Mouse (Mus musculus): ENCODE measurements around the gene Ppp2r5e. TPM values are rescaled to one million over a fixed set of nuclear protein-coding genes. Genes with fewer than 3 reads are reported as not detected.

Ppp2r5e gene
- polyA plus RNA-seq, 1 experiment = 34.9 TPM

DNA sequence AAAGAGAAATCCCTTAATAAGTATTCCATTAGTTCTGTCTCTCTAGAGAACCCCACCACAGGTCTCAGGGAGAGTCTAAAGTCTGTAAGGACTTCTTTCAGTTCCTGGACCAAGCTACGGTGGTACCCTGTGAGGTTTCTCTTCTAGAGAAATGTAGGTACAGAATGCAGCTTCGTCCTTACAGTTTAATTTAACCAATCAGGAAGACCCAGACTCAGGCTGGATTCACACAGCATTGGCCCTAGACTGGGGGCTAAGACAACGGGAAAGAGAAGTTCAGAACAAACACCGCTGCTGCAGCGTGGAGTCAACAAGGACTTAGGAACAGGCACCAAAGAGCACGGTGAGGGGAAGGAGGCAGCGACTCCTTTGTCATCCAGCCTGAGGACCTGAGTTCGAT, 20.8 kb upstream of the Ppp2r5e start:
- TF ChIP-seq POLR2A (IDR thresholded peaks at IDR 0.05; ENCODE audit: extremely low read depth, insufficient read depth, low read length) (no peak), CTCF (IDR thresholded peaks at IDR 0.05; ENCODE audit: extremely low read depth, insufficient read depth, low read length) (no peak)
- H3K4me3 ChIP-seq (ENCODE audit: insufficient read depth, low read length) = no peak overlapping the region
- no peak overlapping the region for H3K27ac ChIP-seq (ENCODE audit: insufficient read depth, low read length)
- H3K4me1 ChIP-seq (ENCODE audit: control insufficient read depth, insufficient read depth, low read length) = no peaks in the 10 kb centered on the region

DNA sequence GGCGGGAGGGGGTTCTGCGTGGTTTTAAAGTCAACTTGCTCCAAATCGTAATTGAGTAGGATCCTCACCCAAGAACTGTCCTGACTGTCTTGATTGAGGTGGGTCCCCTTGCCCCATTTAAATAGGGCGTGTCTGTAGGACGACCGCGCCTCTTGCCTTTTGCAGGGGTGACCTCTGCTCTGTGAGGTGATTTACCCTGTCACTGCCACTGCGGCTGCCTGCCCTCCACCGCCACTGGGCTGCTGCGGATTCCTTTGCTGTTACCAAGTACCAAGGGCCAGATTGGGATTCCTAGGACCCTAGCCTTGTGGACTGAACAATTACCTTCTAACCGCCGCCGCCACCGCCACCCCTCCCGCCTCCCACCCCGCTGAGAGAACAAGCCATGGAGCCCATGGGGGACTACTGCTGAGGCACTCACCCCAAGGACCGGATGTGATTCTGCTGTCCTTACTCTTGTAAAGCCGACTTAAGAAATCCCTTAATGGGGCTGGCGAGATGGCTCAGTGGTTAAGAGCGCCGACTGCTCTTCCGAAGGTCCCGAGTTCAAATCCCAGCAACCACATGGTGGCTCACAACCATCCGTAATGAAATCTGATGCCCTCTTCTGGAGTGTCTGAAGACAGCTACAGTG, 20.2 kb upstream of the Ppp2r5e start:
- no peaks in the 10 kb centered on the region for H3K4me1 ChIP-seq (ENCODE audit: control insufficient read depth, insufficient read depth, low read length)
- H3K4me3 ChIP-seq (ENCODE audit: insufficient read depth, low read length) = 0 out of 2 replicates have a peak overlapping the region, but pooled peaks have one; percentile 21
- TF ChIP-seq CTCF (IDR thresholded peaks at IDR 0.05; ENCODE audit: extremely low read depth, insufficient read depth, low read length) (no peak), POLR2A (IDR thresholded peaks at IDR 0.05; ENCODE audit: extremely low read depth, insufficient read depth, low read length) (no peak)
- H3K27ac ChIP-seq (ENCODE audit: insufficient read depth, low read length) = no peak overlapping the region

DNA sequence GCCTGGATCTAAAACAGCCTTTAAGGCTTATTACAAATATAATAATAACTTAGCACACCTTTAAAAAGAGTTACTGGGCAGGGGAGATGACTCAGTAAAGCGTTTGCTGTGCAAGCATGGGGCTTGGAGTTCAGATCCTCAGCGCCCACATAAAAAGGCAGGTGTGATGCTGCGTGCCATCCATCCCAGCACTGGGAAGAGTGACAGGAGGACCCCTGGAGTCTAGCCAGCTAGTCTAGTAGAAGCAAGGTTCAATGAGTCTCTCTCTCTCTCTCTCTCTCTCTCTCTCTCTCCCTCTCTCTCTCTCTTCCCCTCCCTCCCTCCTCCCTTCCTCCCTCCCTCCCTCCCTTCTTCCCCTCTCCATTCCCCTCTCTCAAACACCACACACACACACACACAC, 19.5 kb upstream of the Ppp2r5e start:
- Histone ChIP-seq H3K4me1 (ENCODE audit: control insufficient read depth, insufficient read depth, low read length) (no peaks in the 10 kb centered on the region), H3K27ac (ENCODE audit: insufficient read depth, low read length) (no peak overlapping the region), H3K4me3 (ENCODE audit: insufficient read depth, low read length) (no peak overlapping the region)
- TF ChIP-seq POLR2A (IDR thresholded peaks at IDR 0.05; ENCODE audit: extremely low read depth, insufficient read depth, low read length) (no peak), CTCF (IDR thresholded peaks at IDR 0.05; ENCODE audit: extremely low read depth, insufficient read depth, low read length) (no peak)

DNA sequence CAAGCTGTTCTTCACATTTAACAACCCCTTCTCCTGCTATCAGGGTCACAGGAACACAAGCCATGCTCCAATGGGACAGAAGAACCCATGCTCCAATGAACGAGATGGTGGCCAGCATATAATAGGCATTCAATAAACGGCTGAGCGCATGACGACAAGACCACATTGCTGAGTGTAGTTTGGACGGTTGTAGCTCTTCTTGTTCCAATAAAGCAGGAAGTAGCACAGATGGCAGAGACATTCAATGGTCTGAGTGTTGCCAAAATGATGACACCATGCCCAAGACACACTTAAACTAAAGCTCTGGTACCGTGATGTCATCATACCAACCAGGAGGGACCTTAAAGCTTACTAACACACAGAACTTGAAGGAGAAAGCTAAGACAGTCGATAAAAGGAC, 16.7 kb upstream of the Ppp2r5e start:
- Histone ChIP-seq H3K4me1 (ENCODE audit: control insufficient read depth, insufficient read depth, low read length) (no peaks in the 10 kb centered on the region), H3K4me3 (ENCODE audit: insufficient read depth, low read length) (no peak overlapping the region), H3K27ac (ENCODE audit: insufficient read depth, low read length) (no peak overlapping the region)
- TF ChIP-seq POLR2A (IDR thresholded peaks at IDR 0.05; ENCODE audit: extremely low read depth, insufficient read depth, low read length) (no peak), CTCF (IDR thresholded peaks at IDR 0.05; ENCODE audit: extremely low read depth, insufficient read depth, low read length) (no peak)

DNA sequence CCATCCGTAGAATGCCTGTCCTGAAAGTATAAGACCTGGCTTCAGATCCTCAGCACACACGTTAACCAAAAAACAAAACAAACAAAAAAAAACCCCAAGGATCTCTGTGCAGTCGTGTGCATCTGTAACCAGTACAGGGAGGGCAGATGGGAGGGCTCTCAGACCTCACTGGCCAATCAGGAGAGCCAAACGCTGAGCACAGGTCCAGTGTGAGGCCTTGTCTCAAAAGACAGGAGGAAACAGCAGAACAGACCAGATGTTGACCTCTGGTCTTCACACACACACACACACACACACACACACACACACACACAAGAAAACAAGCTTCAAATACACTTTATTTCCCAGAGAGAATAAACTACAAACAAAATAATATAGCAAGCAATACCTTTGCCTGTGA, 3.4 kb upstream of the Ppp2r5e start:
- TF ChIP-seq CTCF (IDR thresholded peaks at IDR 0.05; ENCODE audit: extremely low read depth, insufficient read depth, low read length) = no peak
- Histone ChIP-seq H3K27ac (ENCODE audit: insufficient read depth, low read length) (no peak overlapping the region), H3K4me3 (ENCODE audit: insufficient read depth, low read length) (no peak overlapping the region), H3K4me1 (ENCODE audit: control insufficient read depth, insufficient read depth, low read length) (0 out of 2 replicates have a peak, but pooled peaks cover under 1% of the 10 kb centered on the region)

DNA sequence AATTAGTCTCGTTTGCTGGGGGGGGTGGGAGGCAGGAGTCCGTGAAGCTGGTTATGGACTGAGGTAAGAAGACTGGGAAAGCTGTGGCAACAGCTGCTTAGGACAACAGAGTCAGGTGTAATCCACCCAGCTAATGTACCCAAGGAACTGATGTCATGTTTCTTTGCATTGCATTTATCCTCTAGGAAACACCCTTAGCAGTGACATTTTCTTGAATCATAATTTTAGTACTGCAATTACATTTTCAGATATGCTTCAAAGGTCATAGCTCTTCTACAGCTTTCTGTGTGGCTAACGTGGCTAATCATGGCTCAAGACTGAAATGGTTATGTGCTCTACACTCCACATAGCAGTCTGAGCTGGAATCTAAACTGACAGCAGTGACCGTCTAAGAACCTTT, 2.9 kb upstream of the Ppp2r5e start:
- TF ChIP-seq CTCF (IDR thresholded peaks at IDR 0.05; ENCODE audit: extremely low read depth, insufficient read depth, low read length) (no peak), POLR2A (IDR thresholded peaks at IDR 0.05; ENCODE audit: extremely low read depth, insufficient read depth, low read length) (no peak)
- Histone ChIP-seq H3K4me1 (ENCODE audit: control insufficient read depth, insufficient read depth, low read length) (peaks cover 3% of the 10 kb centered on the region), H3K4me3 (ENCODE audit: insufficient read depth, low read length) (no peak overlapping the region), H3K27ac (ENCODE audit: insufficient read depth, low read length) (no peak overlapping the region)

DNA sequence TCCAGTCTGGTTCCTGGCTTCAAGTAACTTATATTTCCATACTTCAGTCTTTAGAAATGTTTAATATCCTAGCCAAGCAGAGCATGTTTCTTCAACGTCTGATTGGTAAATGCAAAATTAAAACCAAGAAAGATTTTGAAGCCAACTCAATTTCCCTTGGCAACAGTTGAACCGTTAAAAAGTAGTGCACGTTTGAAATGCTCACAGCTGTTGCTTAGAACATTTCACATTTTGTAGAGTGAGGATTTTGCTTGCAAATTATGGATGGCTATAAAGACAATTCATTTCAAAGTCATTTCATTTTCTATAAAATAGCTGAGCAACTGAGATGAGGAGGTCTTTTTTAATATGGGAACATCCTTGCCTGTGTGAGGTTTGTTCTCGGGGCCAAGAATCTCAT, 1.7 kb upstream of the Ppp2r5e start:
- Histone ChIP-seq H3K4me3 (ENCODE audit: insufficient read depth, low read length) (no peak overlapping the region), H3K27ac (ENCODE audit: insufficient read depth, low read length) (no peak overlapping the region), H3K4me1 (ENCODE audit: control insufficient read depth, insufficient read depth, low read length) (peaks cover 4% of the 10 kb centered on the region)
- TF ChIP-seq POLR2A (IDR thresholded peaks at IDR 0.05; ENCODE audit: extremely low read depth, insufficient read depth, low read length) = no peak
- TF ChIP-seq CTCF (IDR thresholded peaks at IDR 0.05; ENCODE audit: extremely low read depth, insufficient read depth, low read length) = no peak

DNA sequence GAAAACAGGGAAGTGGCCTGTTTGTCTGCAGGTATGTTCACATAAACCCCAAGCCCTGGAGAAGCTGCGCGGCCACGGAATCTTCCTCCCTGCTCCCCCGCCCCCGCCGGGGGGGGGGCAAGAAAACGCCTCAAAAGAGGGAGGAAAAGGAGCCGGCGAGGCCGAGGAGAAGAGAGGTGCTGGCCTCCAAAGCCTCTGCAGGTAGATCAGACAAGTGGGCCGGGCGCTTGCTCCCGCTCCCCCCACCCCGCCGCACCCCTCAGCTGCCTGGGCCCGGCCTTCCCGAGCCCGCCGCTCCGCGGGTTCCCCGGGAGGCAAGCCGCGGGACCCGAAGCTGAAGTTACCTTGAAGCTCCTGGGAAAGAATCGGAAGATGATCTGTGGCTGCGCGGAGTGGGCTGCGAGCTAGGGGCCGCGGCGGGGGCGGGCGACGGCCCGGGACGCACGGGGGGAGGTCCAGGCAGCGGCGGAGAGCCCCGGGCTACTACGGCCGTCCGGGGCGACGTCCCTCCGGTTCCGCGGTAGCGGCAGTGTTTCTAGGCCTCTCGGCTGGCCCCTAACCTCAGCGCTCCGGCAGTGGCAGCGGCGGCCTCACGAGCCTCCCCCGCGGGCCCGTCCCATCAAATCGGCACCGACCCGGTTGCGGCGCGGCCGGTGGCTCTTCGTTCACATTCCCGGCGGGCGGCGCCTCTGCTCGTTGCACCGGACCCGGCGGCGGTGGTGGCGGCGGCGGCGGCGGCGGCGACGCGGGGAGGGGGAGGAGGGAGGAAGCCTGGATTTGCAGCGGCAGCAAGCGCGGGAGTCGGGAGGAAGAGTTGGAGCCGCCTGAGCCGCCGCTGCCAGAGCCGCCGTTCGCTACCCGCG, 523 bp downstream of the Ppp2r5e start:
- H3K27ac ChIP-seq (ENCODE audit: insufficient read depth, low read length) = no peak overlapping the region
- H3K4me1 ChIP-seq (ENCODE audit: control insufficient read depth, insufficient read depth, low read length) = peaks cover 4% of the 10 kb centered on the region
- no peak for TF ChIP-seq CTCF (IDR thresholded peaks at IDR 0.05; ENCODE audit: extremely low read depth, insufficient read depth, low read length)
- TF ChIP-seq POLR2A (IDR thresholded peaks at IDR 0.05; ENCODE audit: extremely low read depth, insufficient read depth, low read length) = no peak
- peak overlapping the region; percentile 67 for H3K4me3 ChIP-seq (ENCODE audit: insufficient read depth, low read length)

DNA sequence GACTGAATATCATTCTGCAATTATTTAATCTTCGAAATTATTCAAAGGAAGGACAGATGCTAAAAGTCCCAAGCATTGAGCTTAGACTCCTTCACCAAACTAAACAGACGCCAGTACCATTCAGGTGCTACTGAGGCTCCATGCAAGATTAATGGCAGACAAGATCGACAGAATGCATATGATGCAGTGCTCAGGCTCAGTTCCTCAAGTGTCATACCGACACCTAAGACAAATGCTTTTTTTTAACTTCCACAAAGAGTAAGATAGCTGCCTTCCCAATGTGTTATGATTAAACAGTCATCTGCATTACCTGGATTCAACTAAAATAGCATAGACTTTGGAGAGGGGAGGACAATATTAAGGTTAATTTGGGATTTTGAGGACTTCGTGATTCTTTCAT, 1.6 kb downstream of the Ppp2r5e start:
- no peak overlapping the region for H3K27ac ChIP-seq (ENCODE audit: insufficient read depth, low read length)
- H3K4me3 ChIP-seq (ENCODE audit: insufficient read depth, low read length) = peak overlapping the region; percentile 67; the same call in 1 of the 2 replicates
- no peak for TF ChIP-seq CTCF (IDR thresholded peaks at IDR 0.05; ENCODE audit: extremely low read depth, insufficient read depth, low read length)
- TF ChIP-seq POLR2A (IDR thresholded peaks at IDR 0.05; ENCODE audit: extremely low read depth, insufficient read depth, low read length) = no peak
- peaks cover 4% of the 10 kb centered on the region for H3K4me1 ChIP-seq (ENCODE audit: control insufficient read depth, insufficient read depth, low read length)

DNA sequence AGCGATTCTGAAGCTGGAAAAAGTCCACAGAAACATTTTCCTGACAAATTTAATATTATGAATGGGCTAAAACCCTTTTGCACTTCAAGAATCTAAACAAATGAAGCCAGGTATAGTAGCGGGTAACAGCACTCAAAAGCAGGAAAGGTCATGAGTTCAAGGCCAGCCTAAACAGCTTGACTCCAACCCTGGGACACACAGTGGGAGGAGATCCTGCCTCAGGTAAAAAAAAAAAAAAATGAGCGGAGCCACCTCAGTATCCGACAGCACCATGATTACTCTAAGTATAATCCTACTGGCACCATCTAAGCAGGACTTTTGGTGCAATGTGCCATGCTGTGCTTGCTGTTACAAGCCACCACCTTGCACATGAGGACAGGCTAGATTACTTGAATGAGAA, 2.2 kb downstream of the Ppp2r5e start:
- TF ChIP-seq POLR2A (IDR thresholded peaks at IDR 0.05; ENCODE audit: extremely low read depth, insufficient read depth, low read length) = no peak
- Histone ChIP-seq H3K4me3 (ENCODE audit: insufficient read depth, low read length) (peak overlapping the region; percentile 23; the same call in 1 of the 2 replicates), H3K4me1 (ENCODE audit: control insufficient read depth, insufficient read depth, low read length) (peaks cover 4% of the 10 kb centered on the region), H3K27ac (ENCODE audit: insufficient read depth, low read length) (no peak overlapping the region)
